Mouse (Mus musculus): ENCODE results near the gene Cat.
A peak's percentile ranks its signal among the peaks of the same experiment; 100 is the strongest.

Gene Cat

DNA sequence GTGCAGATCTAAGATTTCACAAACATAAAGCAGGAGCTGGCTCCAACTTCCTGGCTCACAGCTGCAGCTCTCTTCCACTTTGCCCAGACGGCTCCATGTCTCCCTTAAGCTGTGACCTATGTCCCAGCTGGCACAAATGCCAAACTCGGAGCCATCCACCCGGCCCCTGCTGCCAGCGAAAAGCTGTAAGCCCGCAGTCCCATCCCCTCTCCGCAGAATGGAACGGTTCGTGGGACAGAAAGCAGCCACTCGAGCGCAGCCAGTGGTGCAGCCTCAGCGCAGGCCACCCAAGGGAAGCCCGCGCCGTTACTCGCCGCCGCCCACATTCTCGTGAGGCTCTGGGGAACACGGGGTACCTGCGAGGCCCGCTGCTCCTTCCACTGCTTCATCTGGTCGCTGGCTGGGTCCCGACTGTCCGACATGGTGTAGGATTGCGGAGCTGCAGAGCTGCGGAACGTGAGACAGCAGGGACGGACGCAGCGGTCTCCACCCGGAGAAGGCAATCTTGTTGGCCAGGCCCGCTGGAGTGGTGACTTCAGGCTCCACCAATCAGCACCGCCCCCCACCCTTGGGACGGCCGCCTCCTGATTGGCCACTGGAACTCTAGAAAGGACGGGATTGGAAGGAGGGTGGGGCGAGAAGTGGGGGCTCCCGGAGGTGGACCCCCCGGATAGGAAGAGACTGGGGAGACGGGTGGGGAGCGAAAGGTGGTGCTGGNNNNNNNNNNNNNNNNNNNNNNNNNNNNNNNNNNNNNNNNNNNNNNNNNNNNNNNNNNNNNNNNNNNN is at the start of gene Cat:
Gene Cat (minus strand): TSS at position 544 of the 785 bp plus-strand sequence.
- peak; percentile 93 for DNase-seq (ENCODE audit: low read depth, low spot score)

DNA sequence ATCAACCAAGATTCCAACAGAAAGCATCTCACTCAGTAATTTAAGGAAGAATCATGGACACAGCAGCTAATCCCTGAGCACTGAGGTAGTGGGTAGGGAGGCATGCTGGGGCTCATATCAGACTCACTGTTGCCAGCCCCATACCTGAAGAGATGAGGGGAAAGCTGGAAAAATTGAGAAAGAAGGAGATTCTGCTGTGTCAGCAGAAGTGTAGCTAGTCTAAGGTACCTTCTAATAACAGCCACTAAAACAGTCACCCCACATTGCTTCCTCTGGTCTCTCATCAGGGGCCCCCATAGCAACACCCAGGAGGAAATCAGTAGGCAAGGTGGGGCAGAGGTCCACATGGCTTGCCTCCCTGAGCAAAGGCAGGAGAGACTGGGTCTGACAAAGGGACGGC is 40.6 kb upstream of the Cat start:
- DNase-seq (ENCODE audit: low read depth, low spot score) = no peak

DNA sequence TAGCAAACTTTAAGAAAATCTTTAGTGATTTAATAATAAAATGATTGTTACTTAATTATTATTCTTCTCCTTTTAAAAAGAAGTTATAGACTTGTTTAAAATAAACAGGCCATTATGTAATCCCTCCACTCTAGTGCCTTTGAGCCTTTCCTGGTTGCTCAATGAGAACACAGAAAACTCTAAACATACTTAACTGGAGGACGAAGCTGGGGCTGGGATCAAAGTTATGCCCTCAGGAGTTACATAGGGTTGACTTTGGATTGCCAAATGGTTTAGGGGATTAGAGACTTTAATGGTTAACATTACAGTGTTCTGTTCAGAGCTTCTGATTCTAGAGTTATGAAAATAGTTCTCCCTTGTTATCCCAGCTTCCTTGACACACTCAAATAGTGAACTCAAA is 31.5 kb upstream of the Cat start:
- no peak for DNase-seq (ENCODE audit: low read depth, low spot score)

DNA sequence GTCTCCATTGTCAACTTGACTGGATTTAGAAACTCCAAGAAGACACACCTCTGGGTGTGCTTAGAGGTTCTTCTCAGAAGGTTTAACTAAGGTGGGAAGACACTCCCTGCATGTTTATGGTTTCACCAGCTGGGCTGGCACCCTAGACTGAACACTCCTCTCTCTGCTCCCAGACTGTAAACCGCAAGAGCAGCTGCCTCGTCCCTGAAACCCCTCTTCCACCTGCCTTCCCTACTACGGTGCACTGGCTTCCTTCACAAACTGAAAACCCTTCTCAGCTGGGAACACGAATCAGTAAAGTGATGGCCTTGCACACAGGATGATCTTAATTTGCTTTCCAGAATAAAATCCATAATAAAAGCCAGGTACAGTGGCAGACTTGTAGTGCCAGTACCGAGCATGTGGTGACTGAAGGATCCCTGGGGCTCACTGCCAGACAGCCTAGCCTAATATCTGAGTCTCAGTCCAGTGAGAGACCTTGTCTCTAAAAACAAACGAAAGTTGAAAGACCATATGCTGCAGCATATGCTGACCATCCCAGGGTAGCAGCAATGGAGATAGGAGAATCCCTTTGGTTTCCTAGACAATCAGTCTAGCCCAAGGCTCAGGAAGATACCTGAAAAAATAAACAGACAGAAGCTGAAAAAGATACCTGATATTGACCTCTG is 30.7 kb upstream of the Cat start:
- no peak for DNase-seq (ENCODE audit: low read depth, low spot score)

DNA sequence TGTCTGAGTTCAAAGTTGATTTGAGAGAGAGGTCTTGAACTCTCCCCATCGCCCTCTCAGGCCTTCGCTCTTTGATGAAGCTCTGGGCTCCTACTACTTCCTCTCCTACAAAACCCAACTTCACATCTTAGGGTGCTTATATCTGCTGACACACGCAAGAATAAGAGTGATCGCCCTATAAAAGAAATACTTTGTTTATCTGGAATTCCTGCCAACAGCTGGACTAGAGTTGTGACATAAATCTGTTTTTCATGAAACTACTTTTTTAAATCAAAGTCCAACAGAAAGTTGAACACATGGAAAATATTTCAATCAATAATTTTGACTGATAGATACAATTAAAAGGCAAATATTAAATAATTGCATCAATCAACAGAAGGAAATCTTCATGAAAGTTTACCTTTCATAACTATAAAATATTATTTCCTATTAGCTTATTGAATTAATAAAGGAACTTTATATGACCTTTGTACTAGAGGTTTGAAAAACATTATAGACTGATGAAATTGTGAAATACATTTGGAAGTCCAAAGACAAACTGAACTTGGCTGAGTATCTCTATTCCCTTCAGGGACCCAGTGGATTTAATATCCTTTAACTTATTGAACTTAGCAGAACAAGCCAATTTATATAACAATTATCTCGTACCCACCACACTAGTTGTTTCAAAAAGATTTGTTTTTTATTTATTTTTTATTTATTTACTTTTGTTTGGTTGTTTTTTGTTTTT is 27.3 kb upstream of the Cat start:
- no peak for DNase-seq (ENCODE audit: low read depth, low spot score)

DNA sequence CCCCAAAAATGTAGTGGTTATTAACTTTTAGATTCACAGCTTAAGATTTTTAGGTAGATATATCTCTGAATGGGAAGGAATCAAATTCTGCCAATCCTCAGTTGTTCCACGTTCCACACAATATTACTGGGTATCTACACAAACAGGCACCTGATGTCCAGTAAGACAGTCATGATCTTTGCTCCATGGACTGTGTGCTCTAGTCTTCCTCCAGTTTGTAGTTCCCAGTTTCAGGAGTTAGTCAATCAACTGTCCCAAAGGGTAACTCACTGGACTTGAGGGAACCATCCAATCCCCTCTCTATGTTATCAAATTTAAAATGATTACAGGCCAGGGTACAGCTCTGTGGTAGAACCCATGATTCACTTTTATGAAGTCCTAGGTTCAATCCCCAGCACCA is 26.7 kb upstream of the Cat start:
- no peak for DNase-seq (ENCODE audit: low read depth, low spot score)

DNA sequence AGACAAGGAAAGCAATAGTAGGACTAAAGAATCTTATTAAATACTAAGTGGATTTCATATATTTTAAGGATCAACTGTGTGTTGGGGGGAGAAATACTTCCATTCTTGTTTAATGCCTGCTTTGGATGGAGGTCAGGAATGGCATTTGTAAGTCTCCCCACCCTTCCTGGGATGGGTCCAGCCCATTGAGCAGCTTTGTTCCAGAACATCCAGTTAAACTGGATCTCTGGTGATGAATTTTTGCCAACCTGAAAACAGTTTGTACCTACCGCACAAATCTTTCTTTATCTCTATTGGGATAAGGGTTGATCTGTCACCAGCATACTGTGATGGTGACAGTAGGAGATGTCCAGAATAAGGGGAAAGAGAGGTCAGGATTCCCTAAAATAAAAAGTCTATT is 26.1 kb upstream of the Cat start:
- DNase-seq (ENCODE audit: low read depth, low spot score) = no peak

DNA sequence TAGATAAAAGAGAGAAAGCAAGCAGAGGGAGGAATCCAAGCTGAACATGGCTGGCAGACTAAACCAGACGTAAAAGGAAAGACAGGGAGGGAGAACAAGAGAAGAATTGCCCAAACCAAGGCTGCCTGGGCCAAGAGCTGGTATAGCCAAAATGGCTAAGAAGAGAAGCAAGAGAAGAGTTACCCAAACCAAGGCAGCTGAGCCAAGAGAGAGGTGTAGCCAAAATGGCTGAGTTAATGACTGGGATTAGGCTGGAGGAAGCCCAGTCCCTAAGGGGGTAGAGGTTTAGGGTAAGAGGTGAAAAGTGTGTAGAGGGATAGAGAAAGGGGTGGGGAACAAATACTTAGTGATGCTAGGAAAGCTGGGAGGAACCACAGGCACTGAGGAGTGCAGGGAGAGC is 22.7 kb upstream of the Cat start:
- no peak for DNase-seq (ENCODE audit: low read depth, low spot score)

DNA sequence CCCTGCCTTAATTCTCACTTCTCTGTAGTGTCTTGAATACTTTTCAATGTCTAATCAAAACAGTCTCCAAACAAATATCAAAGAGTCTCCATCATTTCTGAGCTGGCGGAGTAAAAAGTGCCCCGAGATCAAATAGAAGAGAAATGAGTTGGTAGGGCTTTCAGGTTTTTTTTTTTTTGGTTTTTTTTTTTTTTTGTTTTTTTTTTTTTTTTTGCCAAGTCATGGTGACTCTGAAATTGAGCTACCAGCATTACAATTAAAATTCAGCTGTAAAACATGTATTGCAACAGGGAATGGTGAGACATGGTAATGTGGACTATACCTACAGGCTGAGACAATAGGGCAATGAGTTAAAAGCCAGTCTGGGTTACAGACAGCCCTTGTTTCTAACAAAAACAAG is 21.0 kb upstream of the Cat start:
- no peak for DNase-seq (ENCODE audit: low read depth, low spot score)

DNA sequence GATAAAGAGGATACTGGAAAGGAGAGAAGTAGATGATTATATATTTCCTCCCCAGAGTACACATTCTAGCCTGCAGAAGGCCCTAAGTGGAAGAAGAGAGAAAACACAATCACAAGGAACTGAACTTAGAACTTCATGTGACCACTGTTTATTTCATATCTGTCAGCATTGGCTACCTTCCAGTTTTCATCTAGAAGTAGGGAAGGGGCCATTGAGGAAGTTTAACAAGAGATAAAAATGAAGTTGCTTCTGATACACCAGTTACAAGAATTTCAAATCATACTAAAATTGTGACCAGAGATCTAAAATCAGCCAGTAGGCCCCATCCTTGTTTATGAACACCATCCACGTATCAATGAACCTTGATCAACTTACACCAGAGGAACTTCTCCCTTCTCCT is 19.5 kb upstream of the Cat start:
- no peak for DNase-seq (ENCODE audit: low read depth, low spot score)

DNA sequence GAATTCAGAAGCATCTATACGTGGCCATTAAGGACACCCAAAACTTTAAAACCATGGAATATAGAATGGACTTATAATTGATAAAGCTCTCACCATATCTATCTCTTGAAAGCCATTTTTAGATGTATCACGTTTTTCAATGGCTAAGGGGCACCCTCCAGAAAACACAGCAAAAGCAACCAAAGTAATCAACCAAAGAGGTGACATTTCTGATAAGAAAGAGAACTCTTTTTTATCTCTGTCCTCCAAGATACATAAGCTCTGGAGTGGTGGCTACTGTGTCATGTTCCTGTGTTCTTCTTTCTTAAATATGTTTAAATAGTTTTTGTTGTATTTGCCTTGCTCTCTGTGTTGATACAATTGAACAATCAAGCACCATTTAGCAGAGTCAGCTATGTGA is 15.8 kb upstream of the Cat start:
- DNase-seq (ENCODE audit: low read depth, low spot score) = no peak

DNA sequence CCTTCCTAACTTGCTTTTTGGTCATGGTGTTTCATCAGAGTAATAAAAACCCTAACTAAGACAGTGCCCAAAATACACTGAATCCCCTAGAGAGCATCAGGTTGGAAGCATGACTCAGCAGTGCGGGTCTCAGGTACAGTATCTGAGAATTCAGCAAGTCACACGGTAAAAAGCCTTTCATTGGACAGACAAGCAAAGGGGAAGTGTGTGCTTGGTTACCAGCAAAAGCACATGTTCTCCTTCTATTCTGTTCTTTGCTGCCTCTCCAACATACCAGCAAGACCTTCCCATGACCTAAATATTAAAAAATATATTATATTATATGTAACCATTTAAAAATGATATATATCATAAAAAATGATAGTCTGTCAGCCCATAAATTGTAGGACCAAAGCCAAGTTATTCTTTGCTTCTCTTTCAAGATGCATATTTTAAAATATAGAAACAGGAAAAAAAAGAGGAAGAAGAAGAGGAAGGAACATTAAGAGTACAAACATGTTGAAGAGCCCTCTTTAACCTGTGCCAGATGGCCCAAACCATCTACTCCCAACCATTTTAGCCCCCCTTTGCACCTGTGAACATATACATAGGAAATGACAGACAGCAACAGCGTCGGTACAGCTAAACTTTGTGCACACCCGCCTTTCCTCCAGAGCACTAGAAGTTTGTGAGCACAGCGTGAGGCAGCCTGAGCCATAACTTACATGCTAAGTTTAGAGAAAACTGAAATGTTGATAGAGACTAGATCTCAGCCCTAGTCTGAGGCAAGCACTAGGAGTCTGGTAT is 10.9 kb upstream of the Cat start:
- DNase-seq (ENCODE audit: low read depth, low spot score) = no peak

DNA sequence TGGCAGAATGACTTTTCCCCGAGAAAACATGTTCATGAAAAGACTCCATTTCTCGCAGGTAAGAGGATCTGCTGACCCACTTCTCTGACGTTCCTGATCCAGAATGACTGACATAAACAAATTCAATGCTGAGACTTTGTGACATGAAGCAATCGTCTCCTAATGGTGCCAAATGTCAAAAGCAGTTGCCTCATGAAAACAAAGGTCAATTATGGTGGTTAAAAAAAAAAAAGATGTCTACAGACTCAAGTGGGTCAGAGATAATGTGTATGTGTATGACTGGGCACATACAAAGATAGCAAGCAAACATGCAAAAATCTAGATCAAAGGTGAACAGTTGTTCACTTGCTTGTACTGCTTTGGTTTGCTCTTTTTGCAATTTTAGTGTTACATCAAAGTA is 8.9 kb upstream of the Cat start:
- no peak for DNase-seq (ENCODE audit: low read depth, low spot score)

DNA sequence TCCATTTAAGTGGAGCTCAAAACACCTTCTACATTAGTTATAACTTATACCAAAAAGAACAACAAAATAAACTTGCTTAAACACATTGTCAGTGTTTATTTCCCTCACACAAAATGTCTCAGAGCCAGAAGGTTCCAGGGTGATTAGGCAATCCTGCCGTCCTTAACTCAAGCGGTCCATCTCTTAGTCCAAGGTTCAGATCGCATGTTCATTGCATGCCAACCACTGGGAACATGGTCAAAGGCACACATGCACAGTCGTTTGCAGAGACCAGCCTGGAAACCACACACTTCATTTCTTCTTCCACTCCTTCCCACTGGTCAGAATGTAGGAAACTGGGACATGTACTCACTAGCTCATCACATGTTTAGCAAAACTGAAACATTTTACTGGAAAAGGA is 7.6 kb upstream of the Cat start:
- no peak for DNase-seq (ENCODE audit: low read depth, low spot score)

DNA sequence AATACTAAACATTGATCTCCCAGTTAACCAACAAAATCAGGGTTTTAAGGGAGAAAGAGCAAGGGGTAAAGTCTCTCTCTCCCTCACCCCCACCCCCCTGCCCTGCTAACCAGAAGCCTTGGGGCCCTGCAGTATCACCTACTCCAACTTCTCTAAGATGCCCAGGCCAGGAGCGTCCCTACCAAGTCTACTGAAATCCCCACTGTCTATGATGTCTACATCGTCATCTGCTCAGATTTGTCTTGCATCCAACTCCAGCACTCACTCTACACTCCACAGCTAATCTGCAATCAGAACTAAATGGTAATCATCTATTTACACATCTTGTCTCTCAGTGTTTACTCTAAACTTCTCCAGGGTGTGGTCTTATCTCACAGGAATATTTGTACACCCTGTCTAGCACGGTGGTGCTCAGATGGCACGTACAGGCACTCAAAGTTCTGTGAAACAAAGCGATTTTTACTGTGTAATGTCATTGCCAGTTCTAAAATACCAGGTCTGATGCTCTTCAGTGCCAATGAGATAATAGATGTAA is 907 bp downstream of the Cat start:
- no peak for DNase-seq (ENCODE audit: low read depth, low spot score)

DNA sequence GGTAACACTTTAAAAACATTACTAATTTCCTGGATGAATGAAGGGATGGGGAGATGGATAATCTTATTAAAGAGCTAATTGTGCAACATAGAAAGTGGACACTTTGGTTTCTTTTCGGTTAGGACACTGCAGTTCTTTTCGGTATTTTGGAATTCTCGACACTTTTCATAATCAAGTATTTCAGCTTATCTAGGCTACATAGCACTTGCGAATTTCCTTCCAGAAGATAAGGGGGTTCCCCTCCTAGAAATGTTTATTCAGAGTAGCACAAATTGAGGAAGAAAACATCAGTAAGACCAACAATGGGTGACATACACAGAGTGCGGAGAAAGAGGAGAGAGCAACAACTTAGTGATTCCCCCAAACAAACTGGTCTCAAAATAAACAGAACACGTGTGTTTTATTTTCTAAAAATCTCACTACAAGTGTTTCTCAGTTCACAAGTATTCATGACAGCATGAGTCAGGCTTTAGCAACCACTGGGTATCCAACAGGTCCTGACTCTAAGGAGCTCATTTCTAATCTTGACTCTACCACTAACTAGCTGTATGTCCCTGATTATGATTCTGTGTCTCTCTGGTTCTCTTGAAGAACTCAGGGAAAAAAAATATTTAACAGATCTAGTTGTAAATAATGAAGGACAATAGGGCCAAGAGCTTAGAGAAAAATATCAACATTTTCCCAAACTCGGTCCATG is 1.5 kb downstream of the Cat start:
- no peak for DNase-seq (ENCODE audit: low read depth, low spot score)

DNA sequence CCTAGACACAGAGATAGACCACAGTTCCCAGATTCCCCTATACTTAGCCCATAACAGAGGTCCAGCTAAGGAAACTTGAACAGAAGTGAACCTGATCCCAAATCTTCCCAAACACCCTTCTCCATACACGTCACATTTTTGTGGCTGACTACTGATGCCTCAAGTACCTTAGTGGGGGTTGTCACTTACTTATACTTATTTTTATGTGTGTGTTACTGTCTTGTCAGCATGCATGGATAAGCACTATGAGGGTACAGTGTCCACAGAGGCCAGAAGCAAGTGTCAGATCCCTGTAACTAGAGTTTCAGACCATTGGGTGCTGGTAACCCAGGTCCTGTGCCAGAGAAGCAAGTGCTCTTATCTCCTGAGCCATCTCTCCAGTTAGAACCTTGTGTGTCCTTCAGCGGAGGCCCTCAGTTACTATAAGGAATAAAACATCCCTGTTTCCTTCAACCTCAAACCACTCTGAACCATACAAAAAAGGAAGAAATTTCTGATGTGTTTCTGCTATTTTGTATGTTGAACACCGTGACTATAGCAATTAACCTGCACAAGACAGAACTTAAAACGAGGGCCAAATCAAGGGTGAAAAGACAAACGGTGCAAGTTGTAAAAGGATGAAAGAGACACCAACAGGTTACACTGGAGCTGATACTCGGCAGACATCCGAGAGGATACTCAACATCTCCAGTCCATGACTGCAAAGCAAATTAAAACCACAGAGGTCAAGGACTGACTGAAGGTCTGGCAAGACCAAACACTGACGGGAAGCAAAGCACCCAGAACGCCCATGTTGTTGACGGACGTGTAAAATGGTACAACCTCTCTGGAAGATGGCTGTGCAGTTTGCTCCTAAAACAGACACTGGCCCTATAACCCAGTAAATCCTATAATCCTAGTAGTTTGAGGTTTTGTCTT is 3.4 kb downstream of the Cat start:
- DNase-seq (ENCODE audit: low read depth, low spot score) = no peak

DNA sequence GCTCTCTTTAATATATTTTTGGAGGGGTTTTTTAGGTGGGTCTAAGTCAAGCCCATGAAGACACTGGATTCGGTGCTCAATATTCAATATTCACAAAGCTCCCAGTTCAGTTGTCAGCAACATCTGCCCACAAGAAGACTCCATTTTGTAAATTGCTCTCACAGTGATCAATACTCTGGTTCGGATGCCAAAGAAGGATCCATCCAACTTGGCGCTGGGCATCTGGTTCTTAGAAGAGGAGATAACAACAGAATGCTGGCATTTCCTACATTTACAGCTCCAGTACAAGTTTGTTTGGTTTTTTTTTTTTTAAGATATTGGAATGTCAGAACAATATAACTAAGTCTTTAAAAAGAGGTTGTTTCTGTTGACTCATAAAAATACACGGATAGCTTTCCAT is 4.1 kb downstream of the Cat start:
- no peak for DNase-seq (ENCODE audit: low read depth, low spot score)

DNA sequence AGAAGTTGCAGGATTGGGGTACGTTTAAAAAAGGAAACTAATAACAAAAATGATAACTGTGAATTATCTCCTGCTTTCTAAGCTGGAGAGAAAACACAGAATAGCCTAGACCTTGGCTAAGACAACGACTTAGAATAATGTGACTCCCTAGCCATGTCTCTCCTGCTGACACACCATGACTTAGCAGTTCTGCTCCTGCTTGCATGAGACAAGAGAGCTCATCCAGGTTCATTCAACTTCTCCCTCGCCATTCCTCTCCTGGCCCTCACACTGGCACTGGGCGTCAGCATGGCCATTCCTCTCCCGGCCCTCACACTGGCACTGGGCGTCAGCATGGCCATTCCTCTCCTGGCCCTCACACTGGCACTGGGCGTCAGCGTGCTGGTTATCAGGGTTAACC is 4.7 kb downstream of the Cat start:
- peak; percentile 69 for DNase-seq (ENCODE audit: low read depth, low spot score)

DNA sequence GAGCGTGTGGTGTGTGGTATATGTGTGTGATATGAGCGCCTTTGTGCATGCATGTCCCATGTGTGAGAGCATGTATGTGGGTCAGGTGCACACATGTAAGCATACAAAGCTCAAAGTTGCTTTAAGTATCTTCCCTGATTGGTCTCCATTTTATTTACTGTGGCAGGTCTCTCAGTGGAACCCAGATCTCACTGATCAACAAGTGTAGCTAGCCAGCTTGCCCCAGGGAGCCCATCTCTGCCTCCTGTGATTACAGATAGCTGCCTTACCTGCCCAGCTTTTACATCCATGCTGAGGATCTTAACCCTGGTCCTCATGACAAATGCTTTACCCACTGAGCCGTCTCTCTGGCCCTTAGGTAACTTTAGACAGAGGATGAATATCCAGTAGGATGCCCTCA is 6.6 kb downstream of the Cat start:
- no peak for DNase-seq (ENCODE audit: low read depth, low spot score)
